Mouse (Mus musculus) megakaryocyte, embryonic 14.5 days (primary cell): ENCODE measurements at regions not wholly inside any gene's neighbourhood (a gene's known extent, or its start where the extent isn't known, plus 50 kb on each side); places are given as distances from the start of the nearest gene placed in this dataset.

Source experiments
- FLI1 ChIP-seq: IDR thresholded peaks from 2 replicates; pipeline ENCODE4 v1.6.1; 2012; ENCODE audit warnings: low read length, inconsistent platforms, mixed read lengths
- GATA1 ChIP-seq: IDR thresholded peaks from 3 replicates; pipeline ENCODE4 v1.6.1; 2012; ENCODE audit warnings: mixed read lengths, low read length, inconsistent platforms, borderline replicate concordance

DNA sequence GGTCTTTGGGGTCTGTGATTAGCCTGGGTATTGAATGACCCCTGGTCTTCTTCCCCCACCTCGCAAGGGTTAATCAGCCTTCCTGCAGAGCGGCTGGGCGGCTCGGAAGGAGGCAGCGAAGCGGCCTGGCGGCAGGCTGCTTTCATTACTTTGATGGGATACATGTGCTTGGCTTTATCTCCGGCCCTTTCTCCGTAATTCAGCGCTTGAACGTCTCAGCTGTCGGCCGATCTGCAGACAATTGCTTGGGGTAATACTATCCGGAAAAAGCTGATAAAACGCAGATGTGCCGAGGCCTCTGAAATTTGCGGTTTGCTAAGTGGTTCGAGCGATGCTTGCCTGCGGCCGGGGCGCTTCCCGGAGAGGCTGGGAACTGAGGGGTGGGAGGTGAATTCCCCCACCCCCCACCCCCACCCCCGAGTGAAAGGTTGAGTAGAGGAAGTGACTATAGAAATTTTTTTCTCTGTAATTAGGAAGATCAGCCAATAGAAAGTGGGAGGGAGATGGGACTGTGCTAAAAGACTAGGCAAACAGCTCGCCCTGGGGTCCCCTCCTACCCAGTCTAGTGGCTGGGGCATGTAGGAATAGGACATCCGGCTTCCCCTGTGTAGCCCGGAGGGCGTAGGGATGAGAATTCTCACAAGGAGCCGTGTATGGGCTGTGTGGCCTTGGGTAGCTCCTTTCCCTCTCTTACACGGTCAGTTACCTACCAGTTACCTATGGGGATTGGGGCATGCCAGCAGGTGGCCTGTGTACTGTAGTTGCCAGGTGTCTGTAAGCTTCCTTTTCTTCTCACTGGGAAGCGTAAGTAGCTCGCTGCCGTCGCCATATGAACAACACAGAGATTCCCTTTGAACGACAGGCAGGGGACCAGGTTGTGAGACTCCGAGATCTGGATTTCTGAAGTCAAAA lies 69.5 kb upstream of the Msx1 start:
- no peak for TF ChIP-seq GATA1
- TF ChIP-seq FLI1, result no peak
